Mouse (Mus musculus) forebrain, embryonic 15.5 days (tissue): ENCODE measurements around the gene Apoa1. TPM values are rescaled to one million over a fixed set of nuclear protein-coding genes. Genes with fewer than 3 reads are reported as not detected.
A peak's percentile ranks its signal among the peaks of the same experiment; 100 is the strongest.

Experiments used
- ATAC-seq: fragments of 200-750 bp; cut with Nextera tagmentation; replicated peaks from 2 replicates; pipeline ENCODE4 v1.8.0; 2017; ENCODE audit warnings: mild to moderate bottlenecking, moderate TSS enrichment, moderate library complexity
- H3K27ac ChIP-seq: fragments of 300-500 bp; sonication (generic); replicated peaks from 2 replicates; pipeline ENCODE4 v1.5.1; 2015; ENCODE audit warnings: mild to moderate bottlenecking, inconsistent platforms
- H3K27me3 ChIP-seq: fragments of 300-500 bp; sonication (generic); 2 replicates; pipeline ENCODE4 v1.6.1; 2015; ENCODE audit warnings: inconsistent platforms
- H3K36me3 ChIP-seq: fragments of 300-500 bp; sonication (generic); 2 replicates; pipeline ENCODE4 v1.6.1; 2015; ENCODE audit warnings: mild to moderate bottlenecking, inconsistent platforms
- H3K4me1 ChIP-seq: fragments of 300-500 bp; sonication (generic); 2 replicates; pipeline ENCODE4 v1.6.1; 2015; ENCODE audit warnings: inconsistent platforms
- H3K4me2 ChIP-seq: fragments of 300-500 bp; sonication (generic); replicated peaks from 2 replicates; pipeline ENCODE4 v1.6.1; 2015; ENCODE audit warnings: mild to moderate bottlenecking, inconsistent platforms
- H3K4me3 ChIP-seq: fragments of 300-500 bp; sonication (generic); 2 replicates; pipeline ENCODE4 v1.5.1; 2015; ENCODE audit warnings: mild to moderate bottlenecking, inconsistent platforms
- H3K9ac ChIP-seq: fragments of 300-500 bp; sonication (generic); replicated peaks from 2 replicates; pipeline ENCODE4 v1.6.1; 2015; ENCODE audit warnings: mild to moderate bottlenecking, inconsistent platforms
- H3K9me3 ChIP-seq: fragments of 300-500 bp; sonication (generic); 2 replicates; pipeline ENCODE4 v1.6.1; 2016; ENCODE audit warnings: inconsistent platforms
- WGBS: fragments of 180-500 bp; shearing (Covaris S2); methylation state at CpG from one replicate; pipeline ENCODE4 v1.1.7; 2015; ENCODE audit warnings: mixed read lengths; 5-methylcytosine and 5-hydroxymethylcytosine counted together
- polyA plus RNA-seq: library from polyadenylated mRNA; unstranded; fragments of >200 nt; fragmentation: Nextera tagmentation; extraction: Ambion mirVana; gene quantifications from 2 replicates; pipeline ENCODE4 v1.2.1, GENCODE M21; 2015

Gene Apoa1
- polyA plus RNA-seq, 1 experiment from 2014 or later: 1.7 TPM

GRCm38 (mm10) chr9:46216744-46217470 lies 11.5 kb upstream of the Apoa1 start:
- Histone ChIP-seq H3K36me3 (peaks cover 17% of the 10 kb centered on the region; the same call in 1 of the 2 replicates), H3K9ac (no peak overlapping the region), H3K9me3 (no peaks in the 10 kb centered on the region), H3K4me2 (no peak overlapping the region), H3K4me1 (no peaks in the 10 kb centered on the region), H3K27me3 (no peaks in the 10 kb centered on the region), H3K4me3 (no peak overlapping the region), H3K27ac (no peak overlapping the region)
- 90% methylated on average over 13 of the region's 13 CpGs for WGBS
- no peak for ATAC-seq

GRCm38 (mm10) chr9:46218176-46218575 lies 10.2 kb upstream of the Apoa1 start:
- Histone ChIP-seq H3K4me3 (no peak overlapping the region), H3K27ac (no peak overlapping the region), H3K9me3 (no peaks in the 10 kb centered on the region), H3K27me3 (no peaks in the 10 kb centered on the region), H3K4me1 (no peaks in the 10 kb centered on the region), H3K4me2 (no peak overlapping the region), H3K36me3 (peaks cover 16% of the 10 kb centered on the region; the same call in 1 of the 2 replicates), H3K9ac (no peak overlapping the region)
- no peak for ATAC-seq
- 83% methylated on average over 9 of the region's 9 CpGs for WGBS

GRCm38 (mm10) chr9:46223090-46223489 lies 5.3 kb upstream of the Apoa1 start:
- 82% methylated on average over 6 of the region's 6 CpGs for WGBS
- no peak overlapping the region for H3K4me3 ChIP-seq
- H3K9me3 ChIP-seq: no peaks in the 10 kb centered on the region
- H3K36me3 ChIP-seq: peaks cover 16% of the 10 kb centered on the region; the same call in 1 of the 2 replicates
- no peak overlapping the region for H3K4me2 ChIP-seq
- no peak for ATAC-seq
- H3K9ac ChIP-seq: no peak overlapping the region
- no peak overlapping the region for H3K27ac ChIP-seq
- H3K4me1 ChIP-seq: no peaks in the 10 kb centered on the region
- H3K27me3 ChIP-seq: no peaks in the 10 kb centered on the region

GRCm38 (mm10) chr9:46224101-46224500 lies 4.3 kb upstream of the Apoa1 start:
- Histone ChIP-seq H3K27me3 (no peaks in the 10 kb centered on the region), H3K9me3 (no peaks in the 10 kb centered on the region), H3K9ac (no peak overlapping the region), H3K4me3 (no peak overlapping the region), H3K4me1 (no peaks in the 10 kb centered on the region), H3K4me2 (no peak overlapping the region), H3K27ac (no peak overlapping the region), H3K36me3 (peaks cover 16% of the 10 kb centered on the region; the same call in 1 of the 2 replicates)
- ATAC-seq: no peak
- 89% methylated on average over 3 of the region's 3 CpGs for WGBS

- no peak overlapping the region for H3K4me3 ChIP-seq
- H3K27me3 ChIP-seq: no peaks in the 10 kb centered on the region
- no peak overlapping the region for H3K9ac ChIP-seq
- peaks cover 16% of the 10 kb centered on the region; the same call in 1 of the 2 replicates for H3K36me3 ChIP-seq
- H3K27ac ChIP-seq: no peak overlapping the region
- no peak overlapping the region for H3K4me2 ChIP-seq
- peaks cover 1% of the 10 kb centered on the region for H3K4me1 ChIP-seq
- no peak for ATAC-seq
- no peaks in the 10 kb centered on the region for H3K9me3 ChIP-seq
- WGBS: 74% methylated on average over 5 of the region's 5 CpGs
Measured at GRCm38 (mm10) chr9:46224945-46225660, 3.3 kb upstream of the Apoa1 start.

GRCm38 (mm10) chr9:46227064-46227614 lies 1.2 kb upstream of the Apoa1 start:
- WGBS: 95% methylated on average over 3 of the region's 3 CpGs
- H3K4me2 ChIP-seq: no peak overlapping the region
- H3K9ac ChIP-seq: no peak overlapping the region
- H3K4me1 ChIP-seq: peaks cover 7% of the 10 kb centered on the region
- no peak overlapping the region for H3K27ac ChIP-seq
- no peak overlapping the region for H3K4me3 ChIP-seq
- peaks cover 5% of the 10 kb centered on the region; the same call in 1 of the 2 replicates for H3K36me3 ChIP-seq
- H3K27me3 ChIP-seq: no peaks in the 10 kb centered on the region
- no peaks in the 10 kb centered on the region for H3K9me3 ChIP-seq
- ATAC-seq: no peak

- Histone ChIP-seq H3K9ac (peak overlapping the region; percentile 43), H3K9me3 (no peaks in the 10 kb centered on the region), H3K27ac (0 out of 2 replicates have a peak overlapping the region, but pooled peaks have one; percentile 17), H3K4me1 (peaks cover 7% of the 10 kb centered on the region), H3K4me2 (peak overlapping the region; percentile 68), H3K4me3 (peak overlapping the region; percentile 43), H3K36me3 (no peaks in the 10 kb centered on the region), H3K27me3 (no peaks in the 10 kb centered on the region)
- WGBS: 15% methylated on average over 37 of the region's 37 CpGs
- peak; percentile 97 for ATAC-seq
Measured at GRCm38 (mm10) chr9:46229573-46230449, 1.4 kb downstream of the Apoa1 start.

- WGBS: 13% methylated on average over 13 of the region's 13 CpGs
- H3K4me2 ChIP-seq: peak overlapping the region; percentile 68
- H3K9me3 ChIP-seq: no peaks in the 10 kb centered on the region
- H3K27me3 ChIP-seq: no peaks in the 10 kb centered on the region
- ATAC-seq: peak; percentile 30; the same call in 1 of the 2 replicates
- no peaks in the 10 kb centered on the region for H3K36me3 ChIP-seq
- H3K9ac ChIP-seq: peak overlapping the region; percentile 43
- peak overlapping the region; percentile 43 for H3K4me3 ChIP-seq
- 0 out of 2 replicates have a peak overlapping the region, but pooled peaks have one; percentile 17 for H3K27ac ChIP-seq
- peaks cover 7% of the 10 kb centered on the region for H3K4me1 ChIP-seq
Measured at GRCm38 (mm10) chr9:46230450-46230975, 2.1 kb downstream of the Apoa1 start.

GRCm38 (mm10) chr9:46235196-46235595 lies 6.8 kb downstream of the Apoa1 start:
- no peak for ATAC-seq
- Histone ChIP-seq H3K4me3 (no peak overlapping the region), H3K4me1 (peaks cover 4% of the 10 kb centered on the region), H3K27ac (no peak overlapping the region), H3K9me3 (no peaks in the 10 kb centered on the region), H3K36me3 (no peaks in the 10 kb centered on the region), H3K9ac (no peak overlapping the region), H3K4me2 (no peak overlapping the region), H3K27me3 (no peaks in the 10 kb centered on the region)
- WGBS: 82% methylated on average over 6 of the region's 6 CpGs

GRCm38 (mm10) chr9:46235596-46235648 lies 7.0 kb downstream of the Apoa1 start, which contains the start of gene Apoc3:
Gene Apoc3, minus strand, starts transcription at chr9:46235636.
- H3K4me3 ChIP-seq: no peak within 1 kb of the TSS
- no peak for ATAC-seq
- no peak within 1 kb of the TSS for H3K4me2 ChIP-seq
- H3K27ac ChIP-seq: no peak within 1 kb of the TSS
- no peaks in the 10 kb centered on the region for H3K36me3 ChIP-seq
- H3K4me1 ChIP-seq: peaks cover 2% of the 10 kb centered on the region
- H3K9me3 ChIP-seq: no peaks in the 10 kb centered on the region
- H3K9ac ChIP-seq: no peak within 1 kb of the TSS
- H3K27me3 ChIP-seq: no peaks in the 10 kb centered on the region

- no peaks in the 10 kb centered on the region for H3K9me3 ChIP-seq
- no peak overlapping the region for H3K4me3 ChIP-seq
- H3K4me1 ChIP-seq: no peaks in the 10 kb centered on the region
- no peak overlapping the region for H3K27ac ChIP-seq
- no peak overlapping the region for H3K9ac ChIP-seq
- no peaks in the 10 kb centered on the region for H3K27me3 ChIP-seq
- H3K4me2 ChIP-seq: no peak overlapping the region
- 51% methylated on average over 4 of the region's 4 CpGs for WGBS
- no peaks in the 10 kb centered on the region for H3K36me3 ChIP-seq
- no peak for ATAC-seq
Measured at GRCm38 (mm10) chr9:46235649-46236048, 7.3 kb downstream of the Apoa1 start.

- no peak for ATAC-seq
- Histone ChIP-seq H3K27me3 (no peaks in the 10 kb centered on the region), H3K4me1 (no peaks in the 10 kb centered on the region), H3K4me2 (no peak overlapping the region), H3K9ac (no peak overlapping the region), H3K27ac (no peak overlapping the region), H3K36me3 (no peaks in the 10 kb centered on the region), H3K9me3 (no peaks in the 10 kb centered on the region), H3K4me3 (no peak overlapping the region)
- 87% methylated on average over 7 of the region's 7 CpGs for WGBS
Measured at GRCm38 (mm10) chr9:46238850-46239249, 10.5 kb downstream of the Apoa1 start.
